Mouse (Mus musculus) spleen, adult 12 weeks (tissue): ENCODE measurements around the gene Hspe1.
A peak's percentile ranks its signal among the peaks of the same experiment; 100 is the strongest.
"Not testable (repeated sequence)": the region's sequence is repeated elsewhere in the genome, so short reads cannot be mapped to it uniquely, and the experiment has no call there.

Source experiments
- DNase-seq: peaks from one replicate; pipeline ENCODE4 v3.0.0; 2022; ENCODE audit warnings: low spot score

Gene Hspe1

DNA sequence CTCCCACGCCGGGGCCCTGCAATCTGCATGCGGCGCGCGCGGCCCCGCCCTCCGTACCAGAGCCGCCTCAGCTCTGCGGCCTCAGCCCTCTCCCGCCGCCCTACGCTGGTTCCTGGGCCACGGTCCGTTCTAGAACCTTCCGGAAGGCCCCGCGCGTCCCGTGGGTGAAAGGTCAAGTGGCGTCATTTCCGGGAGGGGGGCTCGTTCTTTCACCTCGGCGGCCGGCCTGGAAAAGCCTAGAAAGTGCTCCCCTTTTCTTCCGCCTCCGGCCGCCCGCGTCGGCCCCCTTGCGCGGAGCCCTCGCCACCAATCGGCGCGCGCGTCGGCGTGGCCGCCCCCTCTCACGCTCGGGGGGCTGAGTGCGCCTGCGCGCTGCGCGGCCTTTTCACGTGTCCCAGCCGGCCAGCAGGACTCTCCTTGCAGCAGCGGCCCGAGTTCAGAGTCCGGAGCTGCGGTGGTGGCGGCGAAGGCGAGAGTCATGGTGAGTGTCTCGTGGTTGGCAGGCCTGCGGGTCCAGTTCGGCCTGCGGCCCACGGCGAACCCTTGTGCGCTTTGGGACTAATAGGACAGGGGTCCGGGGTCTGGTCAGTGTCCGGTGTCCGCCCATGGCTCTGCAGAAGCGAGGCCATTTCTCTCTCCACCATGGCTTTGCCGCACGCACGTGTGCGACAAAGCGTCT lies at the start of gene Hspe1, which contains the start of gene Hspd1:
Hspe1 (plus strand) TSS at position 201 of the 679 bp plus-strand sequence.
Hspd1 (minus strand) TSS at position 312 of the 679 bp plus-strand sequence.
- DNase-seq: peak; percentile 95

DNA sequence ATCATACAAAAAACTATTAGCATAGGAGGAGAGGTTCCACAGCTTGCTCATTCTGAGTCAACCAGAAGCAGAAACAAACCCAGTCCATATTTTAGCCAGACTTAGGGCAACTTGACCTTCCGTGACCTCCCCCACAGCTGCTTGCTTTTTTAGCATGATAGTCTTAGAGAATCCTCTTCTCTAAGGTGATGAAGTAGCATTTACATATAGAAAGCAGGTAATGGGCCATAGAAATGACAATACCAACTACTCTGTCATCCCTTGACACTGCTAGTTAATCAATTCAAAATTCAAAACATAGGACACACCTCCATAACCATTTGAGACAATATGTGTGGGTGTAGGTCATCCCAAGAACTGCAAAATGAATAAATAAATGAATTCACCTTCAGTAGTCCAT lies 48.0 kb upstream of the Hspe1 start:
- DNase-seq: no peak

DNA sequence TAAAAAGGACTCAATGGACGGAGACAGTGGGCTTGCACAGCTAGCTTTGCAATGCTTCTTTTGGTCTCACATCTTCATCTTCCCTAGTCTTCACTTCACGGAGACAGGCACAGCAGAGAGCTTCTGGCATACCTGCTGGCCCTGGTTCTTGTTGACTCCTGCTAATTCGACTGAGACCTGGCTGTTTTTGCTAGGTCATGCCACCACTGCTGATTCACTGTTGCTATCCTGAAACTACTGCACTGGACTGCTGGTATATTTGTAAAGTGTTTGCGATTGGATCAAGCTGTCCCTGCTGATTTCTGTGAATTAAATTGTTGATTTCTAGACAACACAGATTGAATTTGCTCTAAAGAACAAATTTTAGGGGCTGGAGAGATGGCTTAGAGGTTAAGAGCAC lies 46.2 kb upstream of the Hspe1 start:
- no peak for DNase-seq

DNA sequence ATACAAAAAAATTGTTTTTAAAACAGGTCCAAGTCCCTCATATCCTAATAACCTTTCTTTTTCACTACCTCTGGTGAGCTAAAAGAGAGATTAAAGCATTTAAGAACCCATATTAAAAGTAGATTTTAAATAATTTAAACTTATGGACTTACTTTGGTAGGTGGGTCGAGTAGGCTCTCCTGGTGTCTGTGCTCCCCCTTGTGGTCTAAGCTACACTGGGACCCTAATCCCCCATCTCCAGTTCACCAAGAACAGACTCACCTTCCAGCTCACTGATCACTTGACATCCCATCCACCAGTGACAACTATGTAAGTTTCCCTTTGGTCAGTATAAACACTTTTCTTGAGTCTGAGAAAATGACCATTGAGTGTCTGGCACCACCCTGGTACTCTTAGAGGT lies 45.7 kb upstream of the Hspe1 start:
- DNase-seq: no peak

DNA sequence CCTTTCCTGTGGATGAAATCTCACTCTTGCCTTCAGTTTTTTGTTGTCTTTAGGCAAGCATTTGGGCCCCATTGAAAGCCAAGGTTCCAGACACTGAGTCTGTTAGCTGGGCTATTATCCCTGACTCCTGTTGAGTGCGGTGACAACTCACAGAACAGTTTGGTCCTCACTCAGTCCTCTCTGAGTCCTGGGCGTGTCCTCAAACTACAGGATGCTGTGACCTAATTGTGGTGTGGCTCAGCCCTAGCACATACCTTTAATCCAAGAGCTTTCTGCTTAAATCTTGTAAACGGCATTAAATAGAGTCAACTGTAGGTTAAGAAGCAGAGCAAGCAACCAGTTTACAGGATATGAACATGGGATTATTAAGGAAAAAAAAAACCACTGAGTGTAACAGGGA lies 44.8 kb upstream of the Hspe1 start:
- DNase-seq: no peak

DNA sequence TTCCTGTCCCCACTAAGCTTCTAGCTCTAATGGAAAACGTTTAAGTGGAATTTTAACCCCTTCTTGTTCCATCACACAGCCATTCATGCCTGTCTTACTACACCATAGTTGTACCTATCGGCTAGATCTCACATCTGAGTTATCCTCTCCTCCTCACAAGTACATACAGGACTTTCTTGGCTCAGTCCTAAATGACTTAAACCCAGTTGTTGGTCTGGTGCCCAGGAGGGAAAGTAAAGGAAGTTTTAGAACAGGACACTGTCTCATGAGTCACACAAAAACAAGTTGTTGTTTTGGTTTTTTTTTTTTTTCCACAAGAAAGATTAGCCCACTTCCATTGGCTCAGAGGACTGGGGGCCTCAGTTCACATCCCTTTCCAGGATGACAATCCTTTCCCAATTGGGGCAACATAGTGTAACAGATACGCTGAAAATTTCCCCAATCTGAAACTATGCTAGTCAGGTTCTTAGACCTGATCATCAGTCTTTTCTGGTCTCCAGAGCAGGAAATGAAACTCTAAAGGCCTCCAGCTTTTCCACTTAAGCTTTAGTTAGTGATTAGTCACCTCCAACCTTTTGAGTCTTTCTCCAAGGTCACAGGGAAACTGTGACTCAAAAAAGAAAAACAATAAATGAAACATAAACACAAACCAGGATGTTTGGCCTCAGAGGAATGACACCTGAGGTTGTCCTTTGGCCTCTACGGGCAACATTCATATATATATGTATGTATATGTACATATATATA lies 38.9 kb upstream of the Hspe1 start:
- DNase-seq: no peak

DNA sequence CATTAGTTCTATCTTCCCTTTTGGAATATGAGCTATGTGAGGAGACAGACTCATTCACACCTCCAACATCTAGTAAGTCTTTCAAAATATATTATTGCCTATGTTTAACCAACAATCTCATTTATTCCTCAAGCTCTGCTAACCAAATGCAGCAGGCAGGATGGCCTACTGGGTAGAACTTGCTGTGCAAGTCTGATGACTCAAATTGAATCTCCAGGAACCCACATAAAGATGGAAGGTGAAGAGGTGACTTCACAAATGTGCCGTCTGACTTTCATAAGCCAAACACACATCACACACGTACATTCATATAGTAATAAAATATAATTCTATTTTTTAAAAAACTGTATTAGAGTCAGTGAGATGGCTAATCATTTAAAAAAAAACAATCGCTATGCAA lies 36.3 kb upstream of the Hspe1 start:
- DNase-seq: no peak

DNA sequence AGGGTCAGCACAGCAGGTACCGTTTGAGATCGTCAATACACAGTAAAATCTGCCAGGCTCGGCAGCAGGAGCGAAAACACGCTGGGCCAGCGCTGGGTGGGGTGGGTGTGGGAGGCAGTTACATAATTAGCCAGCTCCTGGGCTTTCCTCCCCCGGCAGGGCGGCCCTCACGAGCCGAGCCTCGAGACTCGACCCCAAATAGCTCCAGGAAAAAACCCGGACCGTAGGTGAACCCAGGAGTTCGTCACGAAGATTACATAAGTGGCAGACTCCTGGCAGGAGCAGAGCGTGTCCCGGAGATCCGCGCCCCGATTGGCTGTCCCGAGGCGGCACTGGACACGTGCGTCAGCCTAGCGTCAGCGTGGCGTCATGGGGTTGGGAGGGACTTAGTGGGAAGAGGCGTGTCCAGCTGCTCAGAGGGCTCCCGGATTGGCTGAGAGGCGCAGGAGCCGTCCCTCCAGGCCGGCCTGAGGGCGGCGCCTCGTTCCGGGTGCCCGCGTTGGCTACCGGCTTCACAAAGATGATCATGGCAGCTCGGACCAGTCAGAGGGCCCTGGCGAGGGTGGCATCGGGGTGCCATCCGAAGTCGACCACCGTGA lies 35.5 kb upstream of the Hspe1 start, which contains the start of gene Coq10b:
Coq10b (plus strand) TSS at position 416 of the 599 bp plus-strand sequence.
- peak; percentile 97 for DNase-seq

DNA sequence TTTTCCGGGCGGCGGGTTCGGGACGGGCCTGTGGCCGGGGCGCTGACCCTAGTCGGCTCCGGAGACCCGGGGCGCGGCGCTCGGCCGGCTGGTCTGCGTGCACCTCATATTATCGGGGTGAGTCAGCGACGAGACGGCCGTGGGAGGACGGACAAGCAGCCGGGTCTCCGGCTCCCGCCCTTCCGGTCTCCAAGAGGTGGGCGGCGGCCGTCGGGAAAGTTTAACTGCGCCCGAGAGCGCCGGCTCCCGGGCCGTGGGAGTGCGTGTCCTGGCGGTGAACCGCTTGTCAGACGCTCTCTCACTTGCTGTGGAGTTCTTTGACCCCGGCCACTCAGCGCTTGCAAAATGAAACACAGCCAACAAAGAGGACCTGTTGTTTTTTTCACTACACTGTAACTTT lies 34.9 kb upstream of the Hspe1 start:
- DNase-seq: no peak

DNA sequence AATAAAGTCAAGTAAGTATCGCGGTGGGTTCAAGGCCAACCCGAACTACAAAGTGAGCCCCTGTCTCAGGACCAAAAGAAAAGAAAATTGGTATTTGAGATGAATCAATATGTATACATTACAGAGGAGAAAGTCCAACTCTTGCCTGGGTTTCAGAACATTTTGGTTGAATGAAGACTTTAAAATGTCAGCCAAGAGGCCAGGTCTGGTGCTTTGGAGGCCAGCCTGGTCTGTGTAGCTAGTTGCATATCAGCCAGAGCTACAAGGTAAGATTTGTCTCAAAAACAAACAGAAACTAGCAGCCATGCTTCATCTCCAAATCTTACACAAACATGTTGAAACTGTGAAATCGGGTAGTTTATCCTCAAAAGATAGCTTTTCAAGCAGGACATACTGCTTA lies 34.3 kb upstream of the Hspe1 start:
- no peak for DNase-seq

DNA sequence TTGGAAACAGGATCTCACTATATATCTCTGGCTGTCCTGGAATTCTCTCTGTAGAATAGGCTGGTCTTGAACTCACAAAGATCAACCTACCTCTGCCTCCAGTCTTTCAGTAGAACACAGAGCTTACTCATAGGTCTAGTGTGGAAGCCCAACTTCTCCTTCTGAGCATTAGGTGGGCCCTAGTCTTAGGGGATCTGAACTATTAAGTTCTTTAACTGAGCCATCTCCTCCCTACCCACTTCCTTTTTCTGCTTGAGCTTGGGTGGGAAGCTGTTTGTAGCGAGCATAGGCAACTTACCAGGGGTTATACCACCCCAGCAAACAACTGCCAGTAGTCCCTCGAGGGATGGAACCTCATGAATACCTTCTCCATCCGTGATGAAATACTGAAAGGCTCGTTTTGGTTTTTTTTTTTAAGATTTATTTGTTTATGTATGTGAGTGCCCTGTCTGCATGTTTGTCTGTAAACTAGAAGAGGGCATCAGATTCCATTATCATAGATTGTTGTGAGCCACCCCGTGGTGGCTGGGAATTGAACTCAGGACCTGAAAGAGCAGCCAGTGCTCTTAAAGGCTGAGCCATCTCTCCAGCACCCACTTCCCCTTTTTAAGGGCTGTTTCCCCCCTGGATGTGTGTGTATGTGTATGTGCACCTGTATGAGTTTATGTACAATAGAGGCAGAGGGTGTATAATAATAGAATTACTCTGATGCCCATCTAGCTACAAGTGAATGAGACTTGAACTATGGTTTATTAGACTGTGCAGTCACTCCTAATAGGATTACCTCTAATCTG lies 32.4 kb upstream of the Hspe1 start:
- DNase-seq: no peak

DNA sequence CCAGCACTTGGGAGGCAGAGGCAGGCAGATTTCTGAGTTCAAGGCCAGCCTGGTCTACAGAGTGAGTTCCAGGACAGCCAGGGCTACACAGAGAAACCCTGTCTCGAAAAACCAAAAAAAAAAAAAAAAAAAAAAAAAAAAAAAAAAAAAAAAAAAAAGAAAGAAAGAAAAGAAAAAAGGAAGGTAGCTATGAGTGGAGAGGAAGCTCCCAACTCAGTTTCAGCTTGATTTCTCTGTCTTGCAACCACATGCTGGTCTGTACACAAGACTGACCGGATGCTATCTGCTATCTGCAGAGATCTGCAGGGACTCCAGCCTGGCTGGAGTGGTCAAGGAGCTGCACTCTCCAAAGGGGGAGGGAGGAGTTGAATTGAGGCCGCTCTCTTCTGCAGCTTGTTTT lies 29.5 kb upstream of the Hspe1 start:
- not testable (repeated sequence) for DNase-seq

DNA sequence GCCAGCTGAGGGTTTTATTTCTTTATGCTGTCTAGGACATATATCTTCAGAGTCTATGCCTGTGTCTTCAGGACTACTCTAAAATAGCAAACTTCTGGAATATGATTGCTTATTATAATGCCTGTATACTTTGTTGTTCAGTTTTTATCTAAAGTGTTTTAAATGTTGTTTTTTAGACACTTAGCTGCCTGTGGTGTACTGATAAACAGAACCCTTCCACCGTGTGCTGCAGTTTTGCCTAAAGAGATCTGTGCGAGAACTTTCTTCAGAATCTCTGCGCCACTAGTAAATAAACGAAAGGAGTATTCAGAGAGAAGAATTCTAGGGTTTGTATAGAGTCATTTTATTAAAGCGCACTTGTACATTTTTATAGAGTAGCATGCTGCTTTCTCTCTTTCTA lies 26.8 kb upstream of the Hspe1 start:
- no peak for DNase-seq

DNA sequence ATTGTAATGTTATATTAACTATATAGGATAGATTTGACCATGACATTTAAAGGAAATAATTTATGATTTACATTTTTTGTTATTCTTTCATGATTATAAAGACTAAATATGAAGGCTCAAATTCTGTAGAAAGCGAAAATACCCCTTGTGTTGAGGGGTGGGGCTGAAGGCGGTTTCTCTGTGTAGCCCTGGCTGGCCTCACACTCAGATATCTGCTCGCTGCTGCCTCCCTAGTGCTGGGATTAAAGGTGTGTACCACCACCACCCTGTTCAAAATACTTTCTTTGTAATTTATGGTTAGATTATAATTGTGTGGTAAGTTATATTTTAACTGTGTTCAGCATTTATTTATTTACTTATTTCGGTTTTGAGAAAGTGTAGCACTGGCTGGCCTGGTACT lies 26.2 kb upstream of the Hspe1 start:
- no peak for DNase-seq

DNA sequence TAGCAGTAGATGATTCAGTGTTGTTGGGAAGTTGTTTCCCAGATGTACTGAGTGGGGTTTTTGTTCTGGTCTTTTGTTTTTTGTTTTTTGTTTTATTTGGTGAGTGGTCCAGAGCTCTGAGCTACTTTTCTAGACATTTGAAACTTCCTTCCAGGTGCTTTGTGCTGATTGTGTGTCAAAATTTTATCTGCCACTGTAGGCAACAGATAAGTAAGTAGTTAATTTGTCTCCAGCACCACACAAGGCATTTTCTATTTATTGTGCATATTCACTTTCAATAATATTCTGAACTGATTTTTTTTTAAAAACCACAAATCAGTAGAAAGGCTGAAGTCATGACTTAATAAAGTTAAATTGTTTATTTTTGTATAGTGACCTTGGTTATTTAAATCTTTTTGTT lies 15.6 kb upstream of the Hspe1 start:
- DNase-seq: not testable (repeated sequence)

DNA sequence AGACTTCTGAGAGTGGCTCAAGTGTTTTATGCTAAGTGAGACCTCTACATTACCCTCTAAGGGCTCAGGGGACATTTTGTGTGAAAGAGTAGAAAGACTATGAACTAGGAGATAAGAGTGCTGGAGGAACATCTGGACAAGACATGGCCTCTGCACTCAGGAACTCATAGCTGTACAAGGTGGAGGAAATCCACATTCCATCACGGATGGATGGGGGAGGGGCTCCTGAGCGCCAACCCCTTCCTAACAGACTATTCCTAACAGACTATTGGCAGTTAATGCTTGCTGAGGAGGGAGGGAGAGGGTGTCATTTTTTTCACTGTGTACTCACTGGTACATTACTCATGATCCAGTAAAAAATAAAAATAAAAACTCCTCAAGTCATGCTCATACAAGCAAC lies 13.2 kb upstream of the Hspe1 start:
- DNase-seq: no peak

DNA sequence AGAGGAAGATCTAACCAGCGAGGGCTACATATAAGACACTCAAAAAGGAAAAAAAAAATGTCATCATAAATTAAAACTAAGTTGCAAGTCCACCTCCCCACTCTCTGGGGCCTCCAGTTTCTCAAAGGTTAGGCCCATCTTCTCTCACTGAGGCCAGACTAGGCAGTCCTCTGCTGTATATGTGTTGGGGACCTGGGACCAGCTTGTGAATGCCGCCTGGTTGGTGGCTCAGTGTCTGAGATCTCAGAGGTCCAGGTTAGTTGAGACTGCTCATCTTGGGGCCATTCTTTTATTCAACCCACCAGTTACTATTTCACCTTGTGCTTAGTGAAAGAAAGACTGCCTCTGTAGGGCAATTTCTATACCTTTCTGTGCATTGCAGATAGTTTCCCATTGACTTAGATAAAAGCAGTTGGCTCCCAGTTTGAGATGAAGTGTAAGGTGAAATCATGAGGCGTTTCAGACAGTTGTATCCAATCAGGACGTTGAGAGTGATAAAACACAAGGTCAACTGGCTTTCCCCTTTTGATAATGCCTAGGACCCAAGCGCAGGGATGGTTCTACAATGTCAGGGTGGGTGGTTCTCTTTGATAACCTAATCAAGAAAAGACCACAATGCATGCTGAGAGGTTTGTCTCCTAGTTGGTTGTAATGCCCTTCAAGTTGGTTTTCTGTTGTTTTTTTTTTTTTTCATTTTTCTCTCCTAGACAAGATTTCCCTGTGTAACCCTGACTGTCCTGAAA lies 12.1 kb upstream of the Hspe1 start:
- DNase-seq: no peak

DNA sequence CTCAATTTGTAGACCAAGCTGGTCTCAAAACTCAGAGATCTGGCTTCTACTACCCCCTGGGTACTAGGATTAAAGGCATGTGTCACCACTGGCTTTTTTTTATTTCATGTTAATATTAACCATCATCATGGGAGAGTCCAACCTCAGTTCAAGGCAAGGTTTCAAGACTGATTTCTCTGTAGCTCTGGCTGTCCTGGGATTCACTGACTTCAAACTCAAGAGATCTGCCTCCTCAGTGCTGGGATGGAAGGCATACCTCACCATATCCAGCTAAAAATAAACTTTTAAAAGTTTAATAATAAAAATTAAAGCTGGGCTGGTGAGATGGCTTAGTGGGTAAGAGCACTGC lies 11.6 kb upstream of the Hspe1 start:
- DNase-seq: no peak

DNA sequence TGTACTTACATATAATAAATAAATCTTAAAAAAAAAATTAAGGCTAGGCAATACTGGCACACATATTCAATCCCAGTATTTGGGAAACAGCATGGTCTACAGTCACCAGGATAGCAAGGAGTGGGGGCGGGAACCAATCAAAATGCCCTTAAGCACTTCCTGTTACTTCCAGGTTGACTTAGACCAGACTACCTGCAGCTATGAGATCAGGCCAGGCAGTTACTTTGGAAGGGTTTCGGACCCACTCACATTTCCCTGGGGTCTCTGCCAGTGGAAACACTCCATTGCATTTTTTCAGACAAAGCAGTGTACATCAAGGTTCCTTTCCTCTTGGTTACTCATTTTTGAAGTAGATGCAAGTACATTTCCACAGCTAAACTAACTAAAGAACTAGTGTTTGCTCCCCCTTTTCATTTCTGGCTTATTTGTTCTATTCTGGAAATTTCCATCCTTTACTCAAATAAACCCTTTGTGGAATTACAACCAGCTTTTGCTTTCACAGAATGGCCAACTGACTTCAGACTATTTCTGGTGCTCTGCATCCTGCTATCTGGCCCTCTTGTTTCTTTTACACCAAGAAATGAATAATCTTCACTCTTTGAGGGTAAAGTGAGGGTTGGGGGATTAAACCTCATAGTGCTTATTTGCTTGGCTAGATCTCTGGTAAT lies 10.9 kb upstream of the Hspe1 start:
- no peak for DNase-seq

DNA sequence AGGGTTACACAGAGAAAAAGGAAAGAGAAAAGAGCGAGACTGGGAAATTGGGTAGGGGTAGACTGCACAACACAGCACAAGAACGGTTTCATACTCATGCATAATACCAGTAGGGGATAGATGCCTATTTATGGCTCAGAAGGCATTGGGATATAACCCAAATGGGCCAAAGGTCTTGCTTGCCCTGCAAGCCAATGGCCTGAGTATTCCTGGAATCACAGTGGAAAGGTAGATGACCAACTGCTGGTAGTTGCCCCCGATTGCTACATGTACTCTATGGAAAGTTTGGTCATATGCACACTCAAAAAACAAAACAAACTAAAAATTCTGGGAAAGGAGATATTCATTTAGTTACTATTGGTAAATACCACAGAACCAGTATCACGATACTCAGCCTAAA lies 8.3 kb upstream of the Hspe1 start:
- DNase-seq: no peak

DNA sequence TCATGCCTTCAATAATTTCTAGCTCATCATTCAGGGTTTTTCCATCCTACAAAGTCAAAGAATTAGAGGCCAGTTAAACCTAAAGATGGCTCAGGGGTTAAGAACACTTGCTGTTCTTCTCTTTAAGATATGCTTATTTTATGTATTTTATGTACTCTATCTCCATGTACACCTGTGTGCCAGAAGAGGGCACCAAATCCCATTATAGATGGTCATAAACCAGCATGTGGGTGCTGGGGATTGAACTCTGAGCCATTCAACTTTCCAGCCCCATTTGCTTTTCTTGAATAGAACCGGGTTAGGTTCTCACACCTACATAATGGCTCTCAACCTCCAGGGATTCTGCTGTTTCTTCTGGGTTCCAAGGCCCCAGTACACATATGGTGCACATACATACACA lies 5.8 kb upstream of the Hspe1 start:
- DNase-seq: no peak
